Mouse (Mus musculus): ENCODE measurements at regions not wholly inside any gene's neighbourhood (a gene's known extent, or its start where the extent isn't known, plus 50 kb on each side); places are given as distances from the start of the nearest gene placed in this dataset.
"Not testable (repeated sequence)": the region's sequence is repeated elsewhere in the genome, so short reads cannot be mapped to it uniquely, and the experiment has no call there.

GRCm38 (mm10) chr4:4335216-4335615 lies 257.9 kb upstream of the Sdr16c6 start:
- DNase-seq (ENCODE audit: low read depth, low spot score), result no peak

- DNase-seq (ENCODE audit: low read depth, low spot score), result no peak
Measured at GRCm38 (mm10) chr4:4333472-4334123, 256.3 kb upstream of the Sdr16c6 start.

- no peak for DNase-seq (ENCODE audit: low read depth, low spot score)
Measured at GRCm38 (mm10) chr4:4331105-4331504, 253.8 kb upstream of the Sdr16c6 start.

GRCm38 (mm10) chr4:4315651-4316411 lies 238.5 kb upstream of the Sdr16c6 start:
- no peak for DNase-seq (ENCODE audit: low read depth, low spot score)

- DNase-seq (ENCODE audit: low read depth, low spot score), result no peak
Measured at GRCm38 (mm10) chr4:4311496-4311895, 234.2 kb upstream of the Sdr16c6 start.

GRCm38 (mm10) chr4:4306922-4307321 lies 229.6 kb upstream of the Sdr16c6 start:
- no peak for DNase-seq (ENCODE audit: low read depth, low spot score)

- DNase-seq (ENCODE audit: low read depth, low spot score), result no peak
Measured at GRCm38 (mm10) chr4:4305740-4306249, 228.5 kb upstream of the Sdr16c6 start.

GRCm38 (mm10) chr4:4304666-4305065 lies 227.3 kb upstream of the Sdr16c6 start:
- no peak for DNase-seq (ENCODE audit: low read depth, low spot score)

- DNase-seq (ENCODE audit: low read depth, low spot score), result no peak
Measured at GRCm38 (mm10) chr4:4300189-4300879, 223.0 kb upstream of the Sdr16c6 start.

GRCm38 (mm10) chr4:4299631-4300030 lies 222.3 kb upstream of the Sdr16c6 start:
- no peak for DNase-seq (ENCODE audit: low read depth, low spot score)

- DNase-seq (ENCODE audit: low read depth, low spot score), result no peak
Measured at GRCm38 (mm10) chr4:4249601-4250000, 172.3 kb upstream of the Sdr16c6 start.

GRCm38 (mm10) chr4:4247669-4248068 lies 170.3 kb upstream of the Sdr16c6 start:
- no peak for DNase-seq (ENCODE audit: low read depth, low spot score)

GRCm38 (mm10) chr4:4242306-4242980 lies 165.1 kb upstream of the Sdr16c6 start:
- not testable (repeated sequence) for DNase-seq (ENCODE audit: low read depth, low spot score)

- DNase-seq (ENCODE audit: low read depth, low spot score), result no peak
Measured at GRCm38 (mm10) chr4:4226209-4226608, 148.9 kb upstream of the Sdr16c6 start.

- DNase-seq (ENCODE audit: low read depth, low spot score), result no peak
Measured at GRCm38 (mm10) chr4:4219701-4220100, 142.4 kb upstream of the Sdr16c6 start.

- DNase-seq (ENCODE audit: low read depth, low spot score), result no peak
Measured at GRCm38 (mm10) chr4:4211892-4212291, 134.6 kb upstream of the Sdr16c6 start.

- no peak for DNase-seq (ENCODE audit: low read depth, low spot score)
Measured at GRCm38 (mm10) chr4:4205158-4205557, 127.8 kb upstream of the Sdr16c6 start.

GRCm38 (mm10) chr4:4199309-4199708 lies 122.0 kb upstream of the Sdr16c6 start:
- no peak for DNase-seq (ENCODE audit: low read depth, low spot score)

- no peak for DNase-seq (ENCODE audit: low read depth, low spot score)
Measured at GRCm38 (mm10) chr4:4195834-4196233, 118.5 kb upstream of the Sdr16c6 start.

- DNase-seq (ENCODE audit: low read depth, low spot score), result no peak
Measured at GRCm38 (mm10) chr4:4195250-4195649, 117.9 kb upstream of the Sdr16c6 start.
